Mouse (Mus musculus) liver, adult 2 months (tissue): ENCODE data around the gene H2al1b. TPM values are rescaled to one million over a fixed set of nuclear protein-coding genes. Genes with fewer than 3 reads are reported as not detected.
"Not testable (repeated sequence)": the region's sequence is repeated elsewhere in the genome, so short reads cannot be mapped to it uniquely, and the experiment has no call there.

ENCODE experiments used
- DNase-seq: peaks from one replicate; pipeline ENCODE4 v3.0.0-alpha.2; 2011; ENCODE audit warnings: low read depth, low spot score; ENCODE audit errors: extremely low read depth
- H3K27ac ChIP-seq: fragments of 200-500 bp; replicated peaks from 2 replicates; pipeline ENCODE4 v1.5.1; 2012; ENCODE audit warnings: low read depth, mild to moderate bottlenecking, control low read depth, inconsistent platforms, low read length; ENCODE audit not compliant: insufficient read depth
- H3K27me3 ChIP-seq: fragments of 200-500 bp; 2 replicates; pipeline ENCODE4 v1.6.1; 2012; ENCODE audit warnings: mild to moderate bottlenecking, moderate library complexity, low read length, inconsistent platforms; ENCODE audit not compliant: control insufficient read depth, insufficient read depth
- H3K36me3 ChIP-seq: fragments of 200-500 bp; 2 replicates; pipeline ENCODE4 v1.6.1; 2012; ENCODE audit warnings: low read length, inconsistent platforms; ENCODE audit not compliant: control insufficient read depth, insufficient read depth
- H3K4me1 ChIP-seq: fragments of 200-500 bp; 2 replicates; pipeline ENCODE4 v1.6.1; 2011; ENCODE audit warnings: low read length; ENCODE audit not compliant: control insufficient read depth, insufficient read depth
- H3K4me3 ChIP-seq: fragments of 200-500 bp; 2 replicates; pipeline ENCODE4 v1.5.1; 2011; ENCODE audit warnings: low read depth, mild to moderate bottlenecking, control low read depth, low read length, moderate library complexity; ENCODE audit not compliant: insufficient read depth
- H3K79me2 ChIP-seq: fragments of 200-500 bp; 2 replicates; pipeline ENCODE4 v1.6.1; 2012; ENCODE audit warnings: inconsistent platforms, mild to moderate bottlenecking, low read length, moderate library complexity; ENCODE audit not compliant: control insufficient read depth, insufficient read depth
- H3K9ac ChIP-seq: fragments of 200-500 bp; 2 replicates; pipeline ENCODE4 v1.6.1; 2012; ENCODE audit warnings: low read depth, mild to moderate bottlenecking, control low read depth, inconsistent platforms, low read length
- WGBS: fragments of 180-500 bp; shearing (Covaris S2); methylation state at CpG from one replicate; pipeline ENCODE4 v1.1.7; 2018; 5-methylcytosine and 5-hydroxymethylcytosine counted together
- polyA plus RNA-seq: library from polyadenylated mRNA; depleted of rRNA; stranded (reverse); fragments of >200 nt; gene quantifications from 2 replicates; pipeline ENCODE4 v1.2.3, GENCODE M21; 2012
- total RNA-seq: library from RNA; depleted of rRNA; stranded (reverse); fragments of >200 nt; gene quantifications from 2 replicates; pipeline ENCODE4 v1.2.3, GENCODE M21; 2014

Gene H2al1b
- total and polyA plus RNA-seq, 2 experiments, result not detected

DNA sequence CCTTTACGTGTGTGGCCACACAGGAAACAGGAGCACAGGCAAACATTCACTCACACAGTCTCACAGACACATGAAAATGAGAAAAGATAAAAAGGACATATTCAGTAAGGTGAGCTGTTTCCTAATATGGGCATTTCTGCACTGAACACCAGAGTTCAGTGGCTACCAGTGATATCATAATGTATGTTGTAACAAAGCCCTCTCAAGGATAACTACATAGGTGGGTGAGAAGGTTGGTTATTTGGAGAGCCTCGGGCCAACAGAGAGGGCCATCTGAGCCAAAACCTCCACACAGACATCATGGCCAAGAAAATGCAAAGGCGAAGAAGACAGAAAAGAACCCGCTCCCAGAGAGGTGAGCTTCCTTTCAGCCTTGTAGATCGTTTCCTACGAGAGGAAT is 6.3 kb downstream of the H2al1b start, which contains the start of gene H2al1d:
Gene H2al1d, plus strand, starts transcription at position 301 of the 400 bp plus-strand sequence.
- not testable (repeated sequence) for H3K4me1 ChIP-seq, H3K79me2 ChIP-seq, H3K9ac ChIP-seq, H3K27me3 ChIP-seq, DNase-seq, H3K36me3 ChIP-seq, H3K4me3 ChIP-seq, H3K27ac ChIP-seq
- no CpG with 5 or more reads among the region's 6 CpGs for WGBS

DNA sequence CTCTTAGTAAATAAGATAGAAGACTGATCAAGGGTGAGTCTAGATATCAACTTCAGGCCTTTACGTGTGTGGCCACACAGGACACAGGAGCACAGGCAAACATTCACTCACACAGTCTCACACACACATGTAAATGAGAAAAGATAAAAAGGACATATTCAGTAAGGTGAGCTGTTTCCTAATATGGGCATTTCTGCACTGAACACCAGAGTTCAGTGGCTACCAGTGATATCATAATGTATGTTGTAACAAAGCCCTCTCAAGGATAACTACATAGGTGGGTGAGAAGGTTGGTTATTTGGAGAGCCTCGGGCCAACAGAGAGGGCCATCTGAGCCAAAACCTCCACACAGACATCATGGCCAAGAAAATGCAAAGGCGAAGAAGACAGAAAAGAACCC is 9.4 kb downstream of the H2al1b start, which contains the start of gene H2al1e:
Gene H2al1e, plus strand, starts transcription at position 301 of the 400 bp plus-strand sequence.
- DNase-seq, H3K36me3 ChIP-seq, H3K4me1 ChIP-seq, H3K27ac ChIP-seq, H3K27me3 ChIP-seq, H3K9ac ChIP-seq, H3K4me3 ChIP-seq, H3K79me2 ChIP-seq: not testable (repeated sequence)
- no CpG with 5 or more reads among the region's 3 CpGs for WGBS

GRCm38 (mm10) chrX:11314858-11315257 is 12.6 kb downstream of the H2al1b start, which contains the start of gene H2al1f:
Gene H2al1f (plus strand): TSS chrX:11315158.
- H3K4me1 ChIP-seq, DNase-seq, H3K9ac ChIP-seq, H3K4me3 ChIP-seq, H3K27me3 ChIP-seq, H3K79me2 ChIP-seq, H3K27ac ChIP-seq, H3K36me3 ChIP-seq: not testable (repeated sequence)
- no CpG with 5 or more reads among the region's 6 CpGs for WGBS

DNA sequence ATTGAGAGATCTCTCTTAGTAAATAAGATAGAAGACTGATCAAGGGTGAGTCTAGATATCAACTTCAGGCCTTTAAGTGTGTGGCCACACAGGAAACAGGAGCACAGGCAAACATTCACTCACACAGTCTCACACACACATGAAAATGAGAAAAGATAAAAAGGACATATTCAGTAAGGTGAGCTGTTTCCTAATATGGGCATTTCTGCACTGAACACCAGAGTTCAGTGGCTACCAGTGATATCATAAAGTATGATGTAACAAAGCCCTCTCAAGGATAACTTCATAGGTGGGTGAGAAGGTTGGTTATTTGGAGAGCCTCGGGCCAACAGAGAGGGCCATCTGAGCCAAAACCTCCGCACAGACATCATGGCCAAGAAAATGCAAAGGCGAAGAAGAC is 15.7 kb downstream of the H2al1b start, which contains the start of gene H2al1g:
Gene H2al1g, plus strand, starts transcription at position 301 of the 400 bp plus-strand sequence.
- H3K27ac ChIP-seq, H3K4me3 ChIP-seq, DNase-seq, H3K36me3 ChIP-seq, H3K4me1 ChIP-seq, H3K9ac ChIP-seq, H3K27me3 ChIP-seq, H3K79me2 ChIP-seq: not testable (repeated sequence)
- WGBS, result no CpG with 5 or more reads among the region's 3 CpGs

- H3K27me3 ChIP-seq, DNase-seq, H3K4me3 ChIP-seq, H3K9ac ChIP-seq, H3K27ac ChIP-seq, H3K4me1 ChIP-seq, H3K79me2 ChIP-seq, H3K36me3 ChIP-seq: not testable (repeated sequence)
- no CpG with 5 or more reads among the region's 6 CpGs for WGBS
Measured at GRCm38 (mm10) chrX:11321192-11321591, 19.0 kb downstream of the H2al1b start, which contains the start of gene H2al1h. Gene H2al1h (plus strand): TSS chrX:11321492.

- H3K36me3 ChIP-seq, H3K4me3 ChIP-seq, H3K27me3 ChIP-seq, H3K9ac ChIP-seq, H3K4me1 ChIP-seq, H3K79me2 ChIP-seq, H3K27ac ChIP-seq, DNase-seq: not testable (repeated sequence)
- no CpG with 5 or more reads among the region's 5 CpGs for WGBS
Measured at GRCm38 (mm10) chrX:11324359-11324758, 22.1 kb downstream of the H2al1b start, which contains the start of gene H2al1i. Gene H2al1i (plus strand): TSS chrX:11324659.

- H3K4me1 ChIP-seq, H3K27ac ChIP-seq, H3K36me3 ChIP-seq, H3K9ac ChIP-seq, H3K27me3 ChIP-seq, H3K4me3 ChIP-seq, H3K79me2 ChIP-seq, DNase-seq: not testable (repeated sequence)
- WGBS, result 92% methylated on average over 2 of the region's 2 CpGs
Measured at GRCm38 (mm10) chrX:11327522-11327921, 25.3 kb downstream of the H2al1b start, which contains the start of gene H2al1j. Gene H2al1j (plus strand): TSS chrX:11327822.
